Mouse (Mus musculus): ENCODE results near the gene Ercc6. TPM values are rescaled to one million over a fixed set of nuclear protein-coding genes. Genes with fewer than 3 reads are reported as not detected.

The Ercc6 gene
- polyA plus RNA-seq, 1 experiment from 2014 or later, result 12.7 TPM

DNA sequence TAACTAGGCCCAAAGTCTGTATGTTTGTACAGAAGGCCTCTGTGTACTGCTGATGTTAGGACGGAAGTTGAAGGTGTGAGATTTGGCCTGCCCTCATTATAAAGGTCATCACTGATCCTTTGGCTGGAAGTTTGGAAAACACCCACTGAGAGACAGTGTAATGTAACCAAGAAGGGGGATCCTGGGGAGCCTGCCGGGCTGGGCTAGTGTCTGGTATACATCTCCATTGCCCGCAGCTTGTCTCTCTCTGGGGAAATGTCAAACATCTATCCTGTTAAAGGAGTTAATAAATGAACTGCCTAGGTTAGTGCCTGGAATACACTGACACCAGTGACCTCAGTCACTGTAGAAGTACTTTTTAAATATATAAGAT lies 19.8 kb downstream of the Ercc6 start:
- 64% methylated on average over 3 of the region's 3 CpGs for WGBS
- Histone ChIP-seq H3K4me1 (replicated peaks; ENCODE audit: insufficient read depth, low read length) (no peaks in the 10 kb centered on the region), H3K27me3 (ENCODE audit: insufficient read depth, low read length) (no peaks in the 10 kb centered on the region), H3K27ac (no peak overlapping the region; the same call in 1 of the 2 replicates), H3K9ac (ENCODE audit: low read depth, low read length) (no peak overlapping the region), H3K9me3 (replicated peaks; ENCODE audit: low read length) (no peaks in the 10 kb centered on the region), H3K4me2 (ENCODE audit: low read length) (no peak overlapping the region), H3K4me3 (replicated peaks; ENCODE audit: low read depth, low read length) (no peak overlapping the region), H3K36me3 (ENCODE audit: insufficient read depth, low read length) (0 out of 2 replicates have a peak, but pooled peaks cover 3% of the 10 kb centered on the region)
- no peak for DNase-seq (ENCODE audit: low spot score)
- ATAC-seq (replicated peaks; ENCODE audit: low FRiP score, low read depth), result 0 out of 2 replicates have a peak, but pooled peaks have one; percentile 31
- no peak for TF ChIP-seq CTCF (IDR thresholded peaks at IDR 0.05; ENCODE audit: low read depth)

DNA sequence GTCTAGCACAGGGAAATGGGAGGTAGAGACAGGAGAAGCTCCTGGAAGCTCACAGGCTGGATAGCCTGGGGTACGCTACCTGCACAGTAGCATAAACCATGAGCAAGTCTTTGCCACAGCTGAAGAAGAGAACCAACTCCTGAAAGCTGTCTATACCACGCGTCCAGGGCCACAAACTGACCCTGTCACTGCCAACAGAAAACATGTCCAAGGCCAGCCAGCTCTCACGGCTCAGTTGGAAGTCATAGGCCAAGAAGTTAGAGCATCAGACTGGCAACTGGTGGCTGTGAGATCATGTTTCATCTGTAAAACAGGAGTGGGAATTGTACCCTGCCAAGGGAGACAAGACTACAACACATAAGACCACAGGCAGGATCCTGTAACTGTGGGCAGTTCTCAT lies 20.3 kb downstream of the Ercc6 start:
- 72% methylated on average over 4 of the region's 4 CpGs for WGBS

DNA sequence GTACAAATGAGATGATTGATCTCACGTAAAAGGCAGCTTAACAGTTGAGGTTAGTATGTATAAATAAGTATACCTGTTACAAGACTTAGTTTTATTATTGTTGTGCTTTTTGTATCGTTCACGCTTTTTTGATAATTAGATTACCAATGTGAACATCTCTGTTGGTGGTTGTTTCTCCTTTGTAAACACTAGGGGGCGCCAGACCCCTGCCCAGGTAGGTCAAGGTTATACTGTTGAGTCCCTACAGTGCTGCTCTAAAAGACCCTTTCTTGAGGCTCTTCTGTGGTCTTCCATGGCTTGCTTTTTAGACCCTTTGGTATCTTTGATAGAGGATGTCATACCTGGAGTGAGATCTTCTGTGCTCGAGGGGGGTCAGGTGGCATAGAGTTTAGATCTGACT lies 20.8 kb downstream of the Ercc6 start:
- H3K9me3 ChIP-seq (replicated peaks; ENCODE audit: low read length), result no peaks in the 10 kb centered on the region
- H3K27me3 ChIP-seq (ENCODE audit: insufficient read depth, low read length), result no peaks in the 10 kb centered on the region
- no peaks in the 10 kb centered on the region for H3K4me1 ChIP-seq (replicated peaks; ENCODE audit: insufficient read depth, low read length)
- no peak overlapping the region for H3K4me2 ChIP-seq (ENCODE audit: low read length)
- TF ChIP-seq CTCF (IDR thresholded peaks at IDR 0.05; ENCODE audit: low read depth), result peak; percentile 68
- H3K4me3 ChIP-seq (replicated peaks; ENCODE audit: low read depth, low read length), result no peak overlapping the region
- H3K36me3 ChIP-seq (ENCODE audit: insufficient read depth, low read length), result 0 out of 2 replicates have a peak, but pooled peaks cover 2% of the 10 kb centered on the region
- DNase-seq (ENCODE audit: low spot score) (no peak), ATAC-seq (replicated peaks; ENCODE audit: low FRiP score, low read depth) (no peak)
- H3K27ac ChIP-seq, result no peak overlapping the region
- WGBS, result 77% methylated on average over 5 of the region's 5 CpGs
- no peak overlapping the region for H3K9ac ChIP-seq (ENCODE audit: low read depth, low read length)

More for the DNA sequence above, 20.3 kb downstream of the Ercc6 start:
- no peak for ATAC-seq (replicated peaks; ENCODE audit: low FRiP score, low read depth)
- H3K36me3 ChIP-seq (ENCODE audit: insufficient read depth, low read length), result 0 out of 2 replicates have a peak, but pooled peaks cover 3% of the 10 kb centered on the region
- H3K4me1 ChIP-seq (replicated peaks; ENCODE audit: insufficient read depth, low read length), result no peaks in the 10 kb centered on the region
- H3K27ac ChIP-seq, result no peak overlapping the region
- no peaks in the 10 kb centered on the region for H3K27me3 ChIP-seq (ENCODE audit: insufficient read depth, low read length)
- no peak for DNase-seq (ENCODE audit: low spot score)
- H3K4me3 ChIP-seq (replicated peaks; ENCODE audit: low read depth, low read length), result no peak overlapping the region
- H3K9me3 ChIP-seq (replicated peaks; ENCODE audit: low read length), result no peaks in the 10 kb centered on the region
- no peak overlapping the region for H3K4me2 ChIP-seq (ENCODE audit: low read length)
- H3K9ac ChIP-seq (ENCODE audit: low read depth, low read length), result no peak overlapping the region
- no peak for TF ChIP-seq CTCF (IDR thresholded peaks at IDR 0.05; ENCODE audit: low read depth)

- no peaks in the 10 kb centered on the region for H3K9me3 ChIP-seq (replicated peaks; ENCODE audit: low read length)
- WGBS, result 78% methylated on average over 9 of the region's 9 CpGs
- no peak overlapping the region for H3K4me3 ChIP-seq (replicated peaks; ENCODE audit: low read depth, low read length)
- ATAC-seq (replicated peaks; ENCODE audit: low FRiP score, low read depth) (no peak), DNase-seq (ENCODE audit: low spot score) (no peak)
- no peaks in the 10 kb centered on the region for H3K27me3 ChIP-seq (ENCODE audit: insufficient read depth, low read length)
- no peak overlapping the region for H3K4me2 ChIP-seq (ENCODE audit: low read length)
- no peak overlapping the region for H3K27ac ChIP-seq
- TF ChIP-seq CTCF (IDR thresholded peaks at IDR 0.05; ENCODE audit: low read depth), result no peak
- no peaks in the 10 kb centered on the region for H3K4me1 ChIP-seq (replicated peaks; ENCODE audit: insufficient read depth, low read length)
- no peak overlapping the region for H3K9ac ChIP-seq (ENCODE audit: low read depth, low read length)
- H3K36me3 ChIP-seq (ENCODE audit: insufficient read depth, low read length), result peaks cover 5% of the 10 kb centered on the region; the same call in 1 of the 2 replicates
Observed at GRCm38 (mm10) chr14:32536763-32537162, 23.4 kb downstream of the Ercc6 start.

DNA sequence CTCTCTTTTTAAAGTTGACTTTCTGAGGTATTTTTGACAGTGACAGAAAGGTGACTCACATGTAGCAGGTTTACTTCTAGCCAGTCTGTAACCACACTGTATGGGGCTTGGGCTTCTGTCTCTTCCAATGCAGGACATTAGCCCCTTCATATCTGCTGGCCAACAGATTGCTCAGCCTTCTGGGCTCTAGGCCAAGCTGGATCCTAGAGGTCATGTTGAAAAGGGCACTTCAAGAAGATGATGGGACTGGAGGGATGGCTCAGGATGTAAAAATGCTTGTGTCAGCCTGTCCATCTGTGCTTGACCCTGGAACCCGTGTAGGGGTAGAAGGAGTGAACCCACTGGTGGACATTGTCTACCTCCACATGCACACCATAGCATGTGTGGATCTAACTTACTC lies 24.8 kb downstream of the Ercc6 start:
- Histone ChIP-seq H3K27ac (no peak overlapping the region), H3K4me2 (ENCODE audit: low read length) (no peak overlapping the region), H3K9me3 (replicated peaks; ENCODE audit: low read length) (no peaks in the 10 kb centered on the region), H3K4me1 (replicated peaks; ENCODE audit: insufficient read depth, low read length) (no peaks in the 10 kb centered on the region), H3K27me3 (ENCODE audit: insufficient read depth, low read length) (no peaks in the 10 kb centered on the region), H3K4me3 (replicated peaks; ENCODE audit: low read depth, low read length) (no peak overlapping the region), H3K36me3 (ENCODE audit: insufficient read depth, low read length) (peaks cover 12% of the 10 kb centered on the region; the same call in 1 of the 2 replicates), H3K9ac (ENCODE audit: low read depth, low read length) (no peak overlapping the region)
- no peak for TF ChIP-seq CTCF (IDR thresholded peaks at IDR 0.05; ENCODE audit: low read depth)
- ATAC-seq (replicated peaks; ENCODE audit: low FRiP score, low read depth) (no peak), DNase-seq (ENCODE audit: low spot score) (no peak)
- 71% methylated on average over 1 of the region's 1 CpGs for WGBS

GRCm38 (mm10) chr14:32543075-32543474 lies 29.8 kb downstream of the Ercc6 start:
- ATAC-seq (replicated peaks; ENCODE audit: low FRiP score, low read depth), result no peak
- Histone ChIP-seq H3K4me3 (replicated peaks; ENCODE audit: low read depth, low read length) (no peak overlapping the region), H3K9me3 (replicated peaks; ENCODE audit: low read length) (no peaks in the 10 kb centered on the region)

GRCm38 (mm10) chr14:32546676-32547075 lies 33.4 kb downstream of the Ercc6 start:
- TF ChIP-seq CTCF (IDR thresholded peaks at IDR 0.05; ENCODE audit: low read depth), result no peak
- DNase-seq (ENCODE audit: low spot score), result no peak
- Histone ChIP-seq H3K4me3 (replicated peaks; ENCODE audit: low read depth, low read length) (no peak overlapping the region), H3K9ac (ENCODE audit: low read depth, low read length) (no peak overlapping the region), H3K27ac (no peak overlapping the region), H3K9me3 (replicated peaks; ENCODE audit: low read length) (no peaks in the 10 kb centered on the region), H3K27me3 (ENCODE audit: insufficient read depth, low read length) (no peaks in the 10 kb centered on the region), H3K4me1 (replicated peaks; ENCODE audit: insufficient read depth, low read length) (no peaks in the 10 kb centered on the region), H3K4me2 (ENCODE audit: low read length) (no peak overlapping the region), H3K36me3 (ENCODE audit: insufficient read depth, low read length) (0 out of 2 replicates have a peak, but pooled peaks cover 8% of the 10 kb centered on the region)
- WGBS, result 57% methylated on average over 5 of the region's 5 CpGs
- ATAC-seq (replicated peaks; ENCODE audit: low FRiP score, low read depth), result no peak

More at GRCm38 (mm10) chr14:32543075-32543474, 29.8 kb downstream of the Ercc6 start:
- Histone ChIP-seq H3K4me1 (replicated peaks; ENCODE audit: insufficient read depth, low read length) (no peaks in the 10 kb centered on the region), H3K36me3 (ENCODE audit: insufficient read depth, low read length) (peaks cover 12% of the 10 kb centered on the region; the same call in 1 of the 2 replicates), H3K4me2 (ENCODE audit: low read length) (no peak overlapping the region), H3K27ac (no peak overlapping the region), H3K27me3 (ENCODE audit: insufficient read depth, low read length) (no peaks in the 10 kb centered on the region), H3K9ac (ENCODE audit: low read depth, low read length) (no peak overlapping the region)
- no peak for DNase-seq (ENCODE audit: low spot score)
- TF ChIP-seq CTCF (IDR thresholded peaks at IDR 0.05; ENCODE audit: low read depth), result no peak
